Mouse (Mus musculus): ENCODE measurements around the gene Sun3. TPM values are rescaled to one million over a fixed set of nuclear protein-coding genes. Genes with fewer than 3 reads are reported as not detected.

Gene Sun3
- total and polyA plus RNA-seq, 3 experiments, result 0.23 to 2.6 (median 2.1) TPM

DNA sequence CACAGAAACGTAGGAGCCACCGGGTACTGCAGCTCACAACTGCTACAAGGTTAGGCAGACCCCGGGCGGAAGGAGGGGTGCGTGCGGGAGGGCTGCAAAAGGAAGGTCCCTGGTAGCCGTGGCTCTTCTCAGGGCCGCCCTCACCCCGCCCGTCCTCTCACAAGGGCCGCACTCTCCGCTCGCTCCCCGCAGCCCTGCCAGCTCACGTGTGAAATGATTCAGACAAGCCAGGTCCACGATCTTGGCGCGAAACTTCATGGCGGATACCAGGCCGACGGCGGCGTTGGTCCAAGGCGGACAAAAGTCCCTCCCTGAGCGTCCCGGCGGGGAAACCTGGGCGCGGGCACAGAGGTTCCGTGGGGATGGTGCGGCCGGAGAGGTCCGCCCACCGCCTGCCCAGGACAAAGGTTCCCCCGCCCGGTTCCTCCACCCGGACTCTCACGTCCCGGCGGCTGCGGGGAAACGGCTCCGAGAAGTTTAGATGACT is 37.9 kb downstream of the Sun3 start, which contains the start of gene Hus1:
TSS of gene Hus1 (minus strand) at position 339 of the 487 bp plus-strand sequence.
- H3K36me3 ChIP-seq (ENCODE audit: control insufficient read depth, insufficient read depth, low read length), result peaks cover 3% of the 10 kb centered on the region; the same call in 1 of the 2 replicates
- intact Hi-C loops (cut with DNase I), result loop anchor here (1.0 to 5.0 kb wide), 2 partner anchors 36 to 106 kb away; partner anchors contain the start of genes Gm11992 and Sun3
- no peaks in the 10 kb centered on the region for H3K27me3 ChIP-seq (ENCODE audit: control insufficient read depth, insufficient read depth, low read length)
- under 1% methylated on average over 43 of the region's 43 CpGs for WGBS
- TF ChIP-seq EP300 (IDR thresholded peaks at IDR 0.05; ENCODE audit: insufficient read depth, low read depth, low read length), result no peak; the same call in 1 of the 2 replicates
- TF ChIP-seq CTCF (IDR thresholded peaks at IDR 0.05), result 0 out of 2 replicates have a peak, but pooled peaks have one; percentile 8
- peak; percentile 73 for TF ChIP-seq POLR2A (IDR thresholded peaks at IDR 0.05; ENCODE audit: insufficient read depth, low read depth, low read length)
- no peaks in the 10 kb centered on the region for H3K4me1 ChIP-seq (ENCODE audit: control insufficient read depth, insufficient read depth, low read length)
- peak; percentile 91 to 94 for DNase-seq
- H3K79me2 ChIP-seq (replicated peaks; ENCODE audit: control insufficient read depth, insufficient read depth, low read length), result no peaks in the 10 kb centered on the region; the same call in 1 of the 2 replicates
- H3K4me3 ChIP-seq, result peak within 1 kb of the TSS; percentile 85
- peak within 1 kb of the TSS; percentile 91 for H3K27ac ChIP-seq
- peak within 1 kb of the TSS; percentile 98 for H3K9ac ChIP-seq (ENCODE audit: low read depth, low read length)

DNA sequence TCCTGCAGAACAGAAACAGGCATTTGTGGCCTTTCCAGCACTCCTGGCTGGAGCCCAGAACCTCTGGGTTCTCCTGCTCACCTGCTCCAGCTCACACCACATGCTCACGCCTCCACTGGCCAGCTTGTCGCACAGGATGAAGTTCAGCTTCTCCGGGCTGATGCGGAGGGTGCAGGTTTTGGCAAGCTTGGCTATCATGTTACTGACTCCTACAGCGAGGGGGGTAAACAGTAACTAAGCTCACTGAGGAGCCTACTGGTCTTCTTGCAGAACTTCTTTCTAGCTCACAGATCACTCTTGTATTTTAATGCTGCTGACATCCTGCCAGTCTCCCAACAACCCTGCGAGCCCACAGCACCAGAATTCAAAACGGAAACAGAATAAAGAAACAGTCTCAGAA is 38.4 kb downstream of the Sun3 start:
- H3K79me2 ChIP-seq (replicated peaks; ENCODE audit: control insufficient read depth, insufficient read depth, low read length), result no peaks in the 10 kb centered on the region; the same call in 1 of the 2 replicates
- H3K4me1 ChIP-seq (ENCODE audit: control insufficient read depth, insufficient read depth, low read length), result no peaks in the 10 kb centered on the region
- H3K27ac ChIP-seq, result peak overlapping the region; percentile 91
- H3K4me3 ChIP-seq, result peak overlapping the region; percentile 85
- peaks cover 3% of the 10 kb centered on the region; the same call in 1 of the 2 replicates for H3K36me3 ChIP-seq (ENCODE audit: control insufficient read depth, insufficient read depth, low read length)
- 0% methylated on average over 7 of the region's 7 CpGs for WGBS
- intact Hi-C loops (cut with DNase I), result loop anchor here (5.0 kb wide), 1 partner anchor 37 kb away; the partner anchor contains the start of genes Gm11992 and Sun3
- TF ChIP-seq EP300 (IDR thresholded peaks at IDR 0.05; ENCODE audit: insufficient read depth, low read depth, low read length), result no peak
- TF ChIP-seq POLR2A (IDR thresholded peaks at IDR 0.05; ENCODE audit: insufficient read depth, low read depth, low read length), result no peak
- TF ChIP-seq CTCF (IDR thresholded peaks at IDR 0.05), result no peak
- no peak for DNase-seq
- H3K9ac ChIP-seq (ENCODE audit: low read depth, low read length), result peak overlapping the region; percentile 98
- no peaks in the 10 kb centered on the region for H3K27me3 ChIP-seq (ENCODE audit: control insufficient read depth, insufficient read depth, low read length)

DNA sequence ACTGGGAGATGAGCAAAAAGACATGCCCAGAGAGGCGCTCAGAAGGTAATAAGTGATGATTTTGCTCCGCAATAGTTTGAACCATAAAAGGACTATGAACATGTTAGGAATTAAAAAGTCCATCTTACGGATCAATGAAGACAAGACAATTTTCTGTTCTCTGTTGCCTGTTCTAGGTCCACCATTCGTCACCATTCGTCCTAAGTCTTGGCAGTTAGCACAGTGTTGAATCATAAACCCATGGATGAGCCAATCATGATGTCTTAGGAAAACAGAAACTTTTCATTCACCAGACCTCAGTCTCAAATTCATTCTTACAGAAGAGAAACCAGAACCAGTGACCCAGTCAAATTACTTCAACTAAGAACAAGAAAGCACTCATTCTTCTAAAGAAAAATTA is 40.0 kb downstream of the Sun3 start:
- H3K9ac ChIP-seq (ENCODE audit: low read depth, low read length), result no peak overlapping the region
- H3K4me1 ChIP-seq (ENCODE audit: control insufficient read depth, insufficient read depth, low read length), result no peaks in the 10 kb centered on the region
- H3K27me3 ChIP-seq (ENCODE audit: control insufficient read depth, insufficient read depth, low read length), result no peaks in the 10 kb centered on the region
- H3K79me2 ChIP-seq (replicated peaks; ENCODE audit: control insufficient read depth, insufficient read depth, low read length), result no peaks in the 10 kb centered on the region; the same call in 1 of the 2 replicates
- intact Hi-C loops (cut with DNase I), result no loop called here
- WGBS, result 93% methylated on average over 5 of the region's 5 CpGs
- DNase-seq, result no peak
- no peak overlapping the region for H3K4me3 ChIP-seq
- no peak for TF ChIP-seq EP300 (IDR thresholded peaks at IDR 0.05; ENCODE audit: insufficient read depth, low read depth, low read length)
- no peak for TF ChIP-seq CTCF (IDR thresholded peaks at IDR 0.05)
- TF ChIP-seq POLR2A (IDR thresholded peaks at IDR 0.05; ENCODE audit: insufficient read depth, low read depth, low read length), result no peak
- no peak overlapping the region for H3K27ac ChIP-seq
- peaks cover 3% of the 10 kb centered on the region; the same call in 1 of the 2 replicates for H3K36me3 ChIP-seq (ENCODE audit: control insufficient read depth, insufficient read depth, low read length)

DNA sequence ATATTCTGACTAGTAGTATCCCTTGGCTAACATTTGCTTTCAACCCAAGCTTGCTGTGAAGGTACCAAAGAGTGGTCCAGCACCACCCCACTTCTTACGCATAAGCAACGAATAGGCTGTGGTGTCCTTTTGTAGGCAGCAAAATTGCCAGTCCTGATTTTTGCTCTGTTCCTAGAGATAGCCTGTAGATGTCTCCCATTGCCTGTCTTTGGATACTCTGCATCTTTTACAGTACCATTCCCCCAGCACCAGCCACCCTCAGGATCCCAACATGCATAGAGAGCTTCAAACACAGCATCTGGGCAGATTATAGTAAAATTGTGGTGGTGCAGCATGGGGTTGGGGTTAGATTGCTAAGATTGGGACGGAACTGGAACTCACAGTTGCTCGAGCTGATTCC is 60.7 kb downstream of the Sun3 start:
- WGBS, result 72% methylated on average over 4 of the region's 4 CpGs
- Histone ChIP-seq H3K27me3 (ENCODE audit: control insufficient read depth, insufficient read depth, low read length) (no peaks in the 10 kb centered on the region), H3K79me2 (replicated peaks; ENCODE audit: control insufficient read depth, insufficient read depth, low read length) (no peaks in the 10 kb centered on the region), H3K4me1 (ENCODE audit: control insufficient read depth, insufficient read depth, low read length) (no peaks in the 10 kb centered on the region; the same call in 1 of the 2 replicates), H3K4me3 (no peak overlapping the region), H3K9ac (ENCODE audit: low read depth, low read length) (no peak overlapping the region), H3K27ac (no peak overlapping the region), H3K36me3 (ENCODE audit: control insufficient read depth, insufficient read depth, low read length) (no peaks in the 10 kb centered on the region)
- DNase-seq, result no peak
- intact Hi-C loops (cut with DNase I), result no loop called here
- TF ChIP-seq CTCF (IDR thresholded peaks at IDR 0.05) (peak; percentile 23), POLR2A (IDR thresholded peaks at IDR 0.05; ENCODE audit: insufficient read depth, low read depth, low read length) (no peak)

DNA sequence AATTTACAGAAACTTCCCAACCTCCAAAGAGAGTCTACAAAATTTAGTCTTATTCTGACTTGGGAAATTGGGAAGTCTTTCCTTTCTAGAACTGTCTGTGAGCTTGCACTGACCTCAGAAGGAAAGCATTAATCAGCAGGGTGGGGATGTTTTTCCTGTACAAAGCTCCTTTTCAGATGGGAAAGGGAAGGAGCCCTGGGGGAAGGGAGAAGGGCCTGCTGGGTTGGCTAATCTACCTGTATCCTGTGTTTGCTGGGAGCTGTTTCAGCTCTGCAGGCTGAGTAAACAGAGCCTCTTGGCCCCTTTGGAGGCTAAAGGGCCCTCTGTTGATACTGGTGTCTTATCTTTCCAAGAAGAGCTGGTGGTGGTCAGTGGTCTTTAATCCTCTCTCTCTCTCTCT is 62.7 kb downstream of the Sun3 start:
- TF ChIP-seq POLR2A (IDR thresholded peaks at IDR 0.05; ENCODE audit: insufficient read depth, low read depth, low read length) (no peak), EP300 (IDR thresholded peaks at IDR 0.05; ENCODE audit: insufficient read depth, low read depth, low read length) (no peak), CTCF (IDR thresholded peaks at IDR 0.05) (no peak)
- Histone ChIP-seq H3K36me3 (ENCODE audit: control insufficient read depth, insufficient read depth, low read length) (no peaks in the 10 kb centered on the region), H3K9ac (ENCODE audit: low read depth, low read length) (no peak overlapping the region), H3K27me3 (ENCODE audit: control insufficient read depth, insufficient read depth, low read length) (no peaks in the 10 kb centered on the region), H3K79me2 (replicated peaks; ENCODE audit: control insufficient read depth, insufficient read depth, low read length) (no peaks in the 10 kb centered on the region), H3K4me1 (ENCODE audit: control insufficient read depth, insufficient read depth, low read length) (no peaks in the 10 kb centered on the region; the same call in 1 of the 2 replicates), H3K27ac (peak overlapping the region; percentile 33; the same call in 1 of the 2 replicates), H3K4me3 (no peak overlapping the region)
- peak in 1 of 2 experiments; percentile 5 for DNase-seq
- intact Hi-C loops (cut with DNase I), result no loop called here

GRCm38 (mm10) chr11:8983237-8983861 is 65.4 kb downstream of the Sun3 start:
- H3K79me2 ChIP-seq (replicated peaks; ENCODE audit: control insufficient read depth, insufficient read depth, low read length), result no peaks in the 10 kb centered on the region
- 41% methylated on average over 6 of the region's 6 CpGs for WGBS

More at GRCm38 (mm10) chr11:8983237-8983861, 65.4 kb downstream of the Sun3 start:
- Histone ChIP-seq H3K27ac (no peak overlapping the region), H3K4me1 (ENCODE audit: control insufficient read depth, insufficient read depth, low read length) (no peaks in the 10 kb centered on the region; the same call in 1 of the 2 replicates), H3K36me3 (ENCODE audit: control insufficient read depth, insufficient read depth, low read length) (no peaks in the 10 kb centered on the region), H3K9ac (ENCODE audit: low read depth, low read length) (no peak overlapping the region), H3K27me3 (ENCODE audit: control insufficient read depth, insufficient read depth, low read length) (no peaks in the 10 kb centered on the region), H3K4me3 (no peak overlapping the region)
- peak; percentile 42 to 73 for DNase-seq
- TF ChIP-seq CTCF (IDR thresholded peaks at IDR 0.05) (peak; percentile 95), EP300 (IDR thresholded peaks at IDR 0.05; ENCODE audit: insufficient read depth, low read depth, low read length) (0 out of 2 replicates have a peak, but pooled peaks have one; percentile 18), POLR2A (IDR thresholded peaks at IDR 0.05; ENCODE audit: insufficient read depth, low read depth, low read length) (no peak)
- intact Hi-C loops (cut with DNase I), result loop anchor here (1.0 to 2.0 kb wide), 2 partner anchors 143 to 153 kb away; no protein-coding TSS in a partner anchor

Data from heart, adult 2 months (tissue).